Mouse (Mus musculus) cerebellum, adult 18-20 months (tissue): ENCODE data around the gene Dusp28.

Source experiments
- DNase-seq, 2 experiments: peaks; one replicate each; pipeline ENCODE4 v3.0.0; 2021

The Dusp28 gene

DNA sequence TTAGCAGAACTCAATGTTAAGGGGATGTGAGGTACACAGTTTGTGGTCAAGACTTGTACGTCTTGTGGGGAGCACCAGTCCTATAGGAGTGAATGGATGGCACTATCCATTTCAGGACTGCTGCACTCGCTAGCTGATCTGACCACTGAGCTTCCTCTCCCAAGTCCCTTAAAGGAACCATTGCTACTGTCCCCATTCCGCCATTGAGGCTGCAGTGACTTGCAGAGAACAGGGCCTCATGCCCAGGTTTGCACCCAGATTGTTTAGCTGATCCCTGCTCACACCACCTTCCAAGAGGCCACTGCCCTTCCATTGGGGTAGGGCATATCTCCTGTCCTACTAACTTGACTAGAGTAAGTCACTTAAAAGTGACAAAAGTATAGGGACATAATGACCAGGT is 1.9 kb downstream of the Dusp28 start:
- no peak for DNase-seq

- no peak for DNase-seq
Measured at GRCm38 (mm10) chr1:92909068-92909467, 2.3 kb downstream of the Dusp28 start.

DNA sequence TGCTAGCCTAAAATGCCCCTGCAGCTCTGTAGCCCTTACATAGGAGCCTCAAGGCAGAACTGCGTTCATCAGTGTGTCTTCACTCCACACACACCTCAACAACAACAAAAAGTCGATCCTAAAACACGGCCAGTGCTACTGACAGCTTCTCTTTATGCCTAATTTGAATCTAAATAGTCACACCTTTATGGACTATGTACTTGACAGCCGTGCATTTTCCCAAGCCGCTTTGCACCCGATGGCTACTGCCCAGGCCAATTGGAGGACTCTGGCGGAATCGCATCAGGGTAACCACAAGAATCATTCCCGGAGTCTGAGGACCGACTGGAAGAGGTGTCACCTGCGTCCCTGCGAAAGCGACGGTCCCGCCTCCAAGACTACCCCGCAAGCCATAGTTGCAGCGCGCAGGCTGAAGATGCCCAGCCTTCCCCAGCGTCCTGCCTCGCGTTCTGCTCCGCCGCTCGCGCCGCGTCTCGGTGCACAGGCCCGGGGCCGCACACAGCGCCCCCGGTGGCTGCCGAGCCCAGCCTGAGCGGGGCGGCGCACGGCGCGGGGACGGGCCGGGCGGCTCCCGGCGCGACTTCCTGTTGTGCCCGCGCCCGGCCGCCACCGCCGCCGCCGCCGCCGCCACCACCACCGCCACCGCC is 3.6 kb downstream of the Dusp28 start, which contains the start of gene Rnpepl1:
Gene Rnpepl1 (plus strand): TSS at position 545 of the 647 bp plus-strand sequence.
- peak; percentile 83 to 90 for DNase-seq

GRCm38 (mm10) chr1:92910925-92911720 is 4.3 kb downstream of the Dusp28 start:
- DNase-seq, result peak; percentile 64 to 88

GRCm38 (mm10) chr1:92911721-92912138 is 4.9 kb downstream of the Dusp28 start:
- DNase-seq, result no peak

- DNase-seq, result no peak
Measured at GRCm38 (mm10) chr1:92912286-92912685, 5.5 kb downstream of the Dusp28 start.

GRCm38 (mm10) chr1:92914239-92914638 is 7.5 kb downstream of the Dusp28 start:
- DNase-seq, result no peak

DNA sequence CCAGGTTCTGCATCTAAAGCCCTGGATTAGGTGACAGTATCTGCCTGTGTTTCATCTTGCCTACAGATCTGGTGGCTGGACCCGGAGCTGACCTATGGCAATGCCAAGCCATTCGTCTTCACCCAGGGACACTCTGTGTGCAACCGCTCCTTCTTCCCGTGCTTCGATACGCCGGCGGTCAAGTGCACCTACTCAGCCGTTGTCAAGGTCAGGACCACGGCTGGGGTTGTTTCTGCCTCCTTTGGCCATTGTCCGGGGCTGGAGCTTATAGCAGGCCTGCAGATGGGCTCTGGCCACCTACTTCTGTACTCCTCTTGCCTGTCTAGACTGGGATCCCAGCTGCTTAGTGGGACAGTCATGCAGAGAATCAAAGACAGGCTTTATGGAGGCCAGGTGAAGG is 8.2 kb downstream of the Dusp28 start:
- no peak for DNase-seq

DNA sequence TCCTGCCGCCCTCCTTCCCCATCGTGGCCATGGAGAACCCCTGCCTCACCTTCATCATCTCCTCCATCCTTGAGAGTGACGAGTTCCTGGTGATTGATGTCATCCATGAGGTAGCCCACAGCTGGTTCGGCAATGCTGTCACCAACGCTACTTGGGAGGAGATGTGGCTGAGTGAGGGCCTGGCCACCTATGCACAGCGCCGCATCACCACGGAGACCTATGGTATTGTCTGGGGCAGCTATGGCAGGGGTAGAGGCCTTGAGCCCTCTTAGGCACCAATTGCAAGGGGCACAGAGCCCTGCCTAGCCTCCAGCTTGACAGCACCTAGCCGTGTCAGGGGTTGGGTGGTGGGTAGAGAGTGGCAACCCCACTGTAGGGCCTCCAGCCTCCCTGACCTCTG is 9.9 kb downstream of the Dusp28 start:
- no peak for DNase-seq

GRCm38 (mm10) chr1:92919151-92919550 is 12.4 kb downstream of the Dusp28 start:
- no peak for DNase-seq

GRCm38 (mm10) chr1:92919775-92920174 is 13.0 kb downstream of the Dusp28 start:
- DNase-seq, result no peak

GRCm38 (mm10) chr1:92920474-92921200 is 13.9 kb downstream of the Dusp28 start:
- DNase-seq, result no peak

- DNase-seq, result no peak
Measured at GRCm38 (mm10) chr1:92921496-92921895, 14.7 kb downstream of the Dusp28 start.

DNA sequence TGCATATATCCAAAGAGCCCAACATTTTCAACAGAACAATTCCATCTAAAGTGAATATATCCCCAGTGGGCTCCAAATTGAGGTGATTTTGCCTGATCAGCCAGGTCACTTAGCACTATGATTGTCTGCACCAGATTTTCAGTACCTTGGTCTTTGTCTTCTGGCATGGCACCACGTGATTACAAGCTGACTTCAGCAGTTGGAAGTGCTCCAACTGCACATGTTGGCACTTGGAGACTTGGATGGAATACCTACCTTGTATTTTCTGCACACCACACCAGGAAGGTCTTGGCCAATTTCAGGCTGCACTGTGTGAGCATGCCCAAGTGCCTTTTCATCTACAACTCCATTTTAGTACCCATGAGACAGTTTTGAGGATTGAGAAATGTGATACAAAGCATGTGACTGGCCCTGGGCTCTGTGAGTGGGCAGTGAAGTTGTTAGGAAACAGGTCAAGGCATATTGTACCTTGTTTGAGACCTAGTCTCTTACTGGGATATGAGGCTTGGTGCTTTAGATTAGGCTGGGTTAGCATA is 23.5 kb downstream of the Dusp28 start:
- DNase-seq, result no peak

DNA sequence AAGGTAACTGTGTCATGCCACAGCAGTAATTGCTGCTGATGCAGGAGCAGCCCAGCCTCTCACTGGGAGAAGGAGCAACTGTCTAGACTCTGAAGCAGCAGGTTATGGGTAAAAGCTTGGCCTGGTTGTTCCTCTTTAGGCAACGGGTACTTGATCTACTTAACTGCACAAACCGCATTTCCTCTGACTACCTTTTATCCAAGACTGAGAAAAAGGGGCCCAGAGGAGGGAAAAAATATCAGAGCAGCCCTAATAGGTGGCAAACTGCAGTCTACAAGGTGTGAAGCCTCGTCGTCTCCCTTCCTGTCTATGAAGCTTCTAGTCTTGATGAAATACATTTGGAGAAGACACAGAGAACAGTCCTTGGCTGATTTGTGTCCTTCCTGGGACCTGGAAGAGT is 26.8 kb downstream of the Dusp28 start:
- no peak for DNase-seq

DNA sequence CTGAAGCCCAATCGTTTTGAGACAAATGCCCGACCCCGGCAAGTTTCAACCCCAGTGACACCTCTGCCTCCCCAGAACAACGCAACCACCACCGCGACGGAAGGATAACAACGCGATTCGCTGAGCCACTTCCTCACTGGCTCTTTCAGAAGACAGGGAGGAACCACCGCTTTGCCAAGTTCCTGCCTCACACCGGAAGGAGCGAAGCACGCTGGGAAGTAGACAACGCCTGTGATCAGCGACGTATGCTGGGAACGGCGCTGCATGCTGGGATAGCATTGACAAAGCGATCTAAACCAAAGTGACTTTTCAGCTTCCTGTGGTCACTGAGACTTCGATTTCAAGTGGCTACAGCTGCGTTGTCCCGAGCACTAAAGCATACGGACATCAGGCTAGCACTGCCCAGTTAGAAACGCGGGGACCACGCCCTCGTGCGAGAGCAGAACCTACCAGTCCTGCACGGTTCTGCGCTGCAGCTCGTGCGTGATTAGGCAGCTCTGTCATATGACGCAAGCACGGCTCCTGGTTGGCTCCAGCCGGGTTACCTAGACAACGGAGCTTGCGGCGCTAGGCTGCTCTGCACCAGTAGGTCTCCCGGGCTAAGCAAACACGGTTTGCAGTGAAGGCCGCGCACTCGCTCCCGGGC is 27.5 kb downstream of the Dusp28 start, which contains the start of gene Capn10:
Gene Capn10 (plus strand): TSS at position 195 of the 646 bp plus-strand sequence.
- peak; percentile 95 to 97 for DNase-seq

GRCm38 (mm10) chr1:92935054-92935962 is 28.5 kb downstream of the Dusp28 start:
- peak; percentile 49 to 58 for DNase-seq

DNA sequence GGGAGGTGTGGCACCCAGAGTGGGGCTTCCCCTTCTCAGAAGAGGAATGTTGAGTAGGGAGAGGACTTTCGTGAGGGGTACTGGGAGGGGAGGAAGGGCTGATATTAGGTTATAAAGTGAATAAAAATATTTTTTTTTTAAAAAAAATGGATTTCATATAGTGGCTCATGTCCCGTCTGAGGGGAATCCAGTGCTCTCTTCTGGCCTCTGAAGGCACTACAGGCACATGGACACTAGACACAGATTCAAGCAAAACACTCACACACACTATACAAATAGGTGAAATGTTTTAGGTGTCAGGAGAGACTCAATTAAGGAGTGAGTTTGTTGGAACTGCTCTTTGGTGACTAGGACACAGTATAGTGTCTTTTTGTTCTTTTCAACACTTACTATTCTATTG is 29.2 kb downstream of the Dusp28 start:
- no peak for DNase-seq

DNA sequence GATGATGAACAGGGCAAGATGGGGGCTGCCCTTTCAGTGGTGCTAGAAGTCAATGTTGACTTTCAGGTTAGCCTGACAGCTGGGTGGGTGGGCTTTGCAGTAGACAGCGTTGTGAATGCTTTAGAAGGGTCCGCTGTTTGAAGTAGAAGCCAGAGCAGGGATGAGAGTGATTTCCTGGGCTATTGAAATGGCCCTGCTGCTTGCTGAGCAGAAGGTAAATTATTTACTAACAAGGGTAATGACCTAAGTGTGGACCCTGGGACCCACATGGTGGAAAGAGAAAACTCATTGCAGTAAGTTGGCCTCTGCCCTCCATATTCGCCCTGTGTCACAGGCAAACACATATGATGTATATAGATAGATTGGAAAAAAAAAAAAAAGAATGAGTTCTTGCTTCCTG is 29.7 kb downstream of the Dusp28 start:
- no peak for DNase-seq

DNA sequence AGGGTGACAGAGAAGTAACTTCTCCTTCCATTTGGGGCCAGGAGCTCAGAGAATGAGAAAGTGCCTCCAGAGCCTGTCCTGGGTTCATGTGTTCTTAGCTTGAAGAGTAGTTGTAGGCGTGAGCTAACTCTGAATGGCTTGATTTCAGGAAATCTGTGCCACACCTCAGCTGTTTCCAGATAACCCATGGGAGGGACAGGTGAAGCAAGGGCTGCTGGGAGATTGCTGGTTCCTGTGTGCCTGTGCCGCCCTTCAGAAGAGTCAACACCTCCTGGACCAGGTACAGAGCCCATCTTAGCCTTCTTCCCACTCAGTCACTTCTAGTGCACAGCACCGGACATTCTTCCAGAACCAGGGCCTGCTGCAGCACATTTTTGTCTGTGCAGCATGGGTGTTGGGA is 31.0 kb downstream of the Dusp28 start:
- DNase-seq, result no peak

GRCm38 (mm10) chr1:92939746-92940145 is 33.0 kb downstream of the Dusp28 start:
- peak; percentile 50 to 61 for DNase-seq
